Mouse (Mus musculus) heart, embryonic 14.5 days (tissue): ENCODE measurements around the gene Susd3. TPM values are rescaled to one million over a fixed set of nuclear protein-coding genes. Genes with fewer than 3 reads are reported as not detected.

Experiments used
- ATAC-seq: fragments of 200-750 bp; cut with Nextera tagmentation; 2 replicates; pipeline ENCODE4 v1.8.0; 2017; ENCODE audit warnings: low read depth, moderate TSS enrichment; ENCODE audit not compliant: insufficient number of reproducible peaks, insufficient read depth, low FRiP score
- H3K27ac ChIP-seq, 2 experiments: fragments of 200-500 bp in 1 of 2; fragments of 300-500 bp in 1 of 2; sonication (generic) in 1 of 2; replicated peaks in 1 of 2; 2 replicates each; pipeline ENCODE4 v1.5.1; 2012 to 2014; ENCODE audit warnings: low read depth in 2 of 2, low read length in 2 of 2, control low read depth in 1 of 2, mild to moderate bottlenecking in 1 of 2, mixed read lengths in 1 of 2; ENCODE audit not compliant: control insufficient read depth in 1 of 2, insufficient read depth in 1 of 2
- H3K27me3 ChIP-seq: fragments of 300-500 bp; sonication (generic); 2 replicates; pipeline ENCODE4 v1.6.1; 2014; ENCODE audit warnings: mild to moderate bottlenecking, low read length, control low read depth; ENCODE audit not compliant: control insufficient read depth, insufficient read depth
- H3K36me3 ChIP-seq: fragments of 300-500 bp; sonication (generic); 2 replicates; pipeline ENCODE4 v1.6.1; 2014; ENCODE audit warnings: mild to moderate bottlenecking, control low read depth, low read length, mixed read lengths; ENCODE audit not compliant: control insufficient read depth, insufficient read depth
- H3K4me1 ChIP-seq, 2 experiments: fragments of 200-500 bp in 1 of 2; fragments of 300-500 bp in 1 of 2; sonication (generic) in 1 of 2; 2 replicates each; pipeline ENCODE4 v1.6.1; 2012 to 2014; ENCODE audit warnings: low read length in 2 of 2, control low read depth in 1 of 2, mixed read lengths in 1 of 2; ENCODE audit not compliant: control insufficient read depth in 2 of 2, insufficient read depth in 2 of 2
- H3K4me2 ChIP-seq: fragments of 300-500 bp; sonication (generic); 2 replicates; pipeline ENCODE4 v1.6.1; 2014; ENCODE audit warnings: mild to moderate bottlenecking, low read length
- H3K4me3 ChIP-seq, 2 experiments: fragments of 200-500 bp in 1 of 2; fragments of 300-500 bp in 1 of 2; sonication (generic) in 1 of 2; 2 replicates each; pipeline ENCODE4 v1.5.1; 2012 to 2014; ENCODE audit warnings: low read length in 2 of 2, mild to moderate bottlenecking in 2 of 2, control low read depth in 1 of 2, low read depth in 1 of 2, moderate library complexity in 1 of 2; ENCODE audit not compliant: control insufficient read depth in 1 of 2, insufficient read depth in 1 of 2
- H3K9ac ChIP-seq: fragments of 300-500 bp; sonication (generic); 2 replicates; pipeline ENCODE4 v1.6.1; 2014; ENCODE audit warnings: mild to moderate bottlenecking, low read length
- H3K9me3 ChIP-seq: fragments of 300-500 bp; sonication (generic); 2 replicates; pipeline ENCODE4 v1.6.1; 2016; ENCODE audit warnings: low read length, control low read depth; ENCODE audit not compliant: control insufficient read depth
- WGBS: fragments of 180-500 bp; shearing (Covaris S2); extraction: QIAGEN DNeasy Blood & Tissue Kit; methylation state at CpG from one replicate; pipeline ENCODE4 v1.1.7; 2014; 5-methylcytosine and 5-hydroxymethylcytosine counted together
- polyA plus RNA-seq: library from polyadenylated mRNA; unstranded; fragments of >200 nt; fragmentation: Nextera tagmentation; extraction: Ambion mirVana; gene quantifications from 2 replicates; pipeline ENCODE4 v1.2.1, GENCODE M21; 2014

Gene Susd3
- polyA plus RNA-seq, 1 experiment from 2014 or later: 1.9 TPM

GRCm38 (mm10) chr13:49218651-49219050 is 29.9 kb downstream of the Susd3 start:
- no peaks in the 10 kb centered on the region for H3K9me3 ChIP-seq
- peaks cover 23% of the 10 kb centered on the region in 2 experiments for H3K4me1 ChIP-seq
- no peak overlapping the region for H3K27ac ChIP-seq
- no peaks in the 10 kb centered on the region for H3K36me3 ChIP-seq
- no peak for ATAC-seq
- 59% methylated on average over 3 of the region's 3 CpGs for WGBS
- no peak overlapping the region for H3K9ac ChIP-seq
- no peak overlapping the region for H3K4me3 ChIP-seq
- H3K27me3 ChIP-seq: 0 out of 2 replicates have a peak, but pooled peaks cover 6% of the 10 kb centered on the region
- no peak overlapping the region for H3K4me2 ChIP-seq

GRCm38 (mm10) chr13:49216808-49217561 is 31.5 kb downstream of the Susd3 start:
- no peak overlapping the region for H3K9ac ChIP-seq
- H3K4me1 ChIP-seq: peaks cover 28 to 32% of the 10 kb centered on the region in 2 experiments
- H3K4me2 ChIP-seq: peak overlapping the region; percentile 86
- ATAC-seq: no peak
- H3K27me3 ChIP-seq: no peaks in the 10 kb centered on the region
- H3K27ac ChIP-seq: peak overlapping the region in 1 of 2 experiments; percentile 93; a peak in 2 of 4 replicates
- no peaks in the 10 kb centered on the region for H3K9me3 ChIP-seq
- H3K4me3 ChIP-seq: no peak overlapping the region
- 55% methylated on average over 9 of the region's 9 CpGs for WGBS
- H3K36me3 ChIP-seq: no peaks in the 10 kb centered on the region

GRCm38 (mm10) chr13:49216220-49216552 is 32.3 kb downstream of the Susd3 start:
- WGBS: 4% methylated on average over 17 of the region's 17 CpGs
- Histone ChIP-seq H3K4me1 (peaks cover 32 to 36% of the 10 kb centered on the region in 2 experiments), H3K4me3 (peak overlapping the region; percentile 86 to 95), H3K27ac (peak overlapping the region; percentile 91 to 93), H3K9ac (peak overlapping the region; percentile 93), H3K36me3 (no peaks in the 10 kb centered on the region), H3K27me3 (no peaks in the 10 kb centered on the region), H3K9me3 (no peaks in the 10 kb centered on the region), H3K4me2 (peak overlapping the region; percentile 86)
- ATAC-seq: peak; percentile 36

- Histone ChIP-seq H3K4me1 (peaks cover 32 to 39% of the 10 kb centered on the region in 2 experiments), H3K27ac (peak within 1 kb of the TSS; percentile 91 to 93), H3K4me2 (peak within 1 kb of the TSS; percentile 86), H3K9me3 (no peaks in the 10 kb centered on the region), H3K36me3 (no peaks in the 10 kb centered on the region), H3K9ac (peak within 1 kb of the TSS; percentile 93), H3K4me3 (peak within 1 kb of the TSS; percentile 86 to 95), H3K27me3 (no peaks in the 10 kb centered on the region)
- peak; percentile 89 for ATAC-seq
- under 1% methylated on average over 73 of the region's 78 CpGs for WGBS
Measured at GRCm38 (mm10) chr13:49215504-49216219, 32.8 kb downstream of the Susd3 start, which contains the start of gene Card19. Gene Card19, minus strand, starts transcription at chr13:49216037.

GRCm38 (mm10) chr13:49215128-49215503 is 33.4 kb downstream of the Susd3 start:
- H3K4me1 ChIP-seq: peaks cover 32 to 40% of the 10 kb centered on the region in 2 experiments
- H3K9ac ChIP-seq: peak overlapping the region; percentile 93
- no peaks in the 10 kb centered on the region for H3K27me3 ChIP-seq
- H3K4me2 ChIP-seq: peak overlapping the region; percentile 86
- WGBS: 7% methylated on average over 5 of the region's 5 CpGs
- no peaks in the 10 kb centered on the region for H3K36me3 ChIP-seq
- no peaks in the 10 kb centered on the region for H3K9me3 ChIP-seq
- H3K27ac ChIP-seq: peak overlapping the region; percentile 73 to 93
- H3K4me3 ChIP-seq: peak overlapping the region; percentile 86 to 95
- ATAC-seq: 0 out of 2 replicates have a peak, but pooled peaks have one; percentile 0

GRCm38 (mm10) chr13:49214454-49214853 is 34.1 kb downstream of the Susd3 start:
- H3K4me2 ChIP-seq: peak overlapping the region; percentile 86
- no peaks in the 10 kb centered on the region for H3K9me3 ChIP-seq
- H3K36me3 ChIP-seq: no peaks in the 10 kb centered on the region
- peaks cover 32 to 40% of the 10 kb centered on the region in 2 experiments for H3K4me1 ChIP-seq
- no peak overlapping the region for H3K27ac ChIP-seq
- WGBS: 74% methylated on average over 3 of the region's 3 CpGs
- peak overlapping the region in 1 of 2 experiments; percentile 86; a peak in 2 of 4 replicates for H3K4me3 ChIP-seq
- no peak for ATAC-seq
- peak overlapping the region; percentile 93 for H3K9ac ChIP-seq
- H3K27me3 ChIP-seq: no peaks in the 10 kb centered on the region

- Histone ChIP-seq H3K9ac (peak overlapping the region; percentile 41; the same call in 1 of the 2 replicates), H3K36me3 (no peaks in the 10 kb centered on the region), H3K4me1 (peaks cover 32 to 40% of the 10 kb centered on the region in 2 experiments), H3K4me2 (peak overlapping the region; percentile 38), H3K9me3 (no peaks in the 10 kb centered on the region), H3K27me3 (no peaks in the 10 kb centered on the region), H3K27ac (peak overlapping the region in 1 of 2 experiments; percentile 42; a peak in 2 of 4 replicates), H3K4me3 (no peak overlapping the region)
- WGBS: 55% methylated on average over 4 of the region's 4 CpGs
- ATAC-seq: no peak
Measured at GRCm38 (mm10) chr13:49213531-49213932, 35.0 kb downstream of the Susd3 start.
